Mouse (Mus musculus): Measurements from ENCODE around the gene Mob2.

The Mob2 gene

DNA sequence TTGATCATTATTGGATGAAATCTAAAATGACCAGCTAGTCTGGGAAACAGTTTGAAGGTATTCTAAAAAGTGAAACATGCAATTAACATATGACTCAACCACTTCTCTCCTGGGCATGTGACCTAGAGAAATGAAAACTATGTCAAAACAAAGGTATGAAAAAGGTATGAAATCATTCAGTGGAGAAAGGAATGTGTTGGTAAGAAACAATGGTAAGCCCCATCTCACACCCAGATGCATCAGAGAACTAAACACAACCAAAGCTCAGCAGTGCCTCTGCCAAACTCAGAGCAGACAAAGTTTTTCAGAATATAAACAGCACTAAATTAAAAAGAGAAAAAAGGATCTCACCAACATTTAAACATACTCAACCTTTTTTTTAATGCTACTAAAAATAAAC lies 30.8 kb downstream of the Mob2 start:
- TF ChIP-seq POU5F1 (IDR thresholded peaks at IDR 0.05; ENCODE audit: borderline replicate concordance, low read length), result no peak
- TF ChIP-seq NANOG (IDR thresholded peaks at IDR 0.05; ENCODE audit: borderline replicate concordance, low read length), result no peak
- no peak for TF ChIP-seq CTCF (conservative IDR thresholded peaks at IDR 0.05; ENCODE audit: low read length)
- Histone ChIP-seq H3K9me3 (ENCODE audit: low read length) (no peaks in the 10 kb centered on the region), H3K36me3 (ENCODE audit: insufficient read depth, low read length) (peaks cover 3% of the 10 kb centered on the region; the same call in 1 of the 2 replicates), H3K4me3 (replicated peaks; ENCODE audit: low read length) (no peak overlapping the region), H3K27me3 (ENCODE audit: insufficient read depth, low read length) (no peaks in the 10 kb centered on the region), H3K4me1 (replicated peaks; ENCODE audit: low read depth, low read length) (peaks cover 29% of the 10 kb centered on the region)

DNA sequence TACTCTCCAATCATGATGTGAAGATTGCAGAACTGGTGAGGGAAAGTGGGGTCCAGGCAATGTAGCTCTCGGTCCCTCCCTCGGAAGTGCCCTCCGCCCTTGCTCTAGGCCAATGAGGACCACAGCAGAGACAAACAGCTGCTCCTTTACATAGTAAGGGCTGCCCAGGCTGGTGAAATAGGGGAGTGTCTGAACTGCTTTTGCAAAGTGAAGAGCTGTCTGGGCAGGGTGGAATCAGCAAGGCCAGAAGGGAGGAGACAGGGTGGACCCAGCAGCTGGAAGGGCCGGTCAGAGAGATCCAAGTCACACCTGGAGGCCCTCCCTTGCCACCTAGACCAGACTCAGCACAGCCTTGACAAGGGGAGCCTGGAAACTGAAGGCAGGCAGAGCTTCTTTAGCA lies 34.9 kb downstream of the Mob2 start:
- Histone ChIP-seq H3K9me3 (ENCODE audit: low read length) (no peaks in the 10 kb centered on the region), H3K4me3 (replicated peaks; ENCODE audit: low read length) (no peak overlapping the region), H3K36me3 (ENCODE audit: insufficient read depth, low read length) (no peaks in the 10 kb centered on the region), H3K4me1 (replicated peaks; ENCODE audit: low read depth, low read length) (peaks cover 22% of the 10 kb centered on the region), H3K27me3 (ENCODE audit: insufficient read depth, low read length) (no peaks in the 10 kb centered on the region)
- TF ChIP-seq CTCF (conservative IDR thresholded peaks at IDR 0.05; ENCODE audit: low read length), result no peak

DNA sequence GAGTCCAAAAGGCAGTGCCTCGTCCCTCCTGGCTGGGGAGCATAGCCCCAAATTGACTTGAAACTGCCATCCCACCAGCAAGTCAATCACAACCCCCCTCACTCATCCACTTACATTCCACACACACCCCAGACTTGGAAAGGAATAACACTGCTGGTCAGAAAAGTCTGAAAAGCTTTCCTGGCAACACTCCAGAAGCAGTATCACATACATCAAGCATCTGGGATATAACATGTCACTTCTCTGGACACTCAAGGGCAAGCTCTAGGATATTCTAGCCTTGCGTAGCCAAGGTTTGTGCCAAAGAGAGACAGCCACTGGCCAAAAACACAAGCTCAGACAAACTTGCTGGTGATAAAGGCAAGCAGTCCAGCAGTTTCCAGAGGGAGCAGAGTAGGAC lies 35.7 kb downstream of the Mob2 start:
- H3K36me3 ChIP-seq (ENCODE audit: insufficient read depth, low read length), result no peaks in the 10 kb centered on the region; the same call in 1 of the 2 replicates
- TF ChIP-seq NANOG (IDR thresholded peaks at IDR 0.05; ENCODE audit: borderline replicate concordance, low read length), result no peak
- no peak for TF ChIP-seq POU5F1 (IDR thresholded peaks at IDR 0.05; ENCODE audit: borderline replicate concordance, low read length)
- TF ChIP-seq CTCF (conservative IDR thresholded peaks at IDR 0.05; ENCODE audit: low read length), result no peak
- H3K4me1 ChIP-seq (replicated peaks; ENCODE audit: low read depth, low read length), result peaks cover 22% of the 10 kb centered on the region
- no peaks in the 10 kb centered on the region for H3K9me3 ChIP-seq (ENCODE audit: low read length)
- no peak overlapping the region for H3K4me3 ChIP-seq (replicated peaks; ENCODE audit: low read length)
- H3K27me3 ChIP-seq (ENCODE audit: insufficient read depth, low read length), result no peaks in the 10 kb centered on the region

DNA sequence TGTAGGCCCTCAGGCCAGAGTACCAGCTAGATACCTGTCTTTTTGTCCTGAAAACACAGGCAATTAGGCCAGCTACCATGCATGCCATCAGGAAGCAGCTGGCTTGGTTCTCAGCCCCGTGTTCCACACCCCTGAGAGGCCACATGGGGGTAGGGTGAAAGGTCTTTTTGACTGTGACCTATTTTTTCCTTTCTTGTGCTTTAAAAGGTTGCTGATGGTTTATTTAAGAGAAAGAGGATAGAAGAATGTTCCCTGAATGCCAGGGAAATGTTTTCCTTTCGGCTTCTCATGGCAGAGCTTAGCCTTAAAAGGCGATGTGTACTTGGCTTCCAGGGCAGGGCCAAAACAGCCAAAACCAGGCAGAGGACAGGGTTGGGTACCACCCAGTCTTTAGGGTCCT lies 40.0 kb downstream of the Mob2 start:
- H3K4me1 ChIP-seq (replicated peaks; ENCODE audit: low read depth, low read length), result peaks cover 9% of the 10 kb centered on the region
- H3K9me3 ChIP-seq (ENCODE audit: low read length), result no peaks in the 10 kb centered on the region
- H3K4me3 ChIP-seq (replicated peaks; ENCODE audit: low read length), result no peak overlapping the region
- H3K27me3 ChIP-seq (ENCODE audit: insufficient read depth, low read length), result no peaks in the 10 kb centered on the region
- TF ChIP-seq NANOG (IDR thresholded peaks at IDR 0.05; ENCODE audit: borderline replicate concordance, low read length) (no peak), CTCF (conservative IDR thresholded peaks at IDR 0.05; ENCODE audit: low read length) (no peak), POU5F1 (IDR thresholded peaks at IDR 0.05; ENCODE audit: borderline replicate concordance, low read length) (no peak)
- peaks cover 6% of the 10 kb centered on the region for H3K36me3 ChIP-seq (ENCODE audit: insufficient read depth, low read length)

DNA sequence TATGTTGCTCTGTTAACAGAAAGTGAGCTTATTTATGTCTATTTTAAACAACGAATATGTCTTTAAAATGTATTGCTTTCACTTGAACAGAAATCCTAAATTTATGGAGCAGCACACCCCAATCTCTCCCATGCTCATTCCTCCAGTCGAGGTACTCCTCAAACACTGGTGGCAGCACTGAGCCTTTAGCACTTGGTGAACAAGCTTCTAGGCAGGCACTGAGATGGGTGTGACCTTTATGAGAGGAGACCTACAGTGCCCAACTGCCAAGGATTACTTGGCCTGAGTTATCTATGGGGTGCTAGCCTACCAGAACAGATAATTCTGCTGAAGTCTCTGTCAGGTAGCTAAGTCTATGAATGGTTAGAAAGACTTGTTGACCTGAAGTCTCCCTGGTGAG lies 41.2 kb downstream of the Mob2 start:
- Histone ChIP-seq H3K9me3 (ENCODE audit: low read length) (no peaks in the 10 kb centered on the region), H3K4me3 (replicated peaks; ENCODE audit: low read length) (no peak overlapping the region), H3K36me3 (ENCODE audit: insufficient read depth, low read length) (peaks cover 18% of the 10 kb centered on the region), H3K4me1 (replicated peaks; ENCODE audit: low read depth, low read length) (peaks cover 3% of the 10 kb centered on the region; the same call in 1 of the 2 replicates), H3K27me3 (ENCODE audit: insufficient read depth, low read length) (no peaks in the 10 kb centered on the region)
- TF ChIP-seq NANOG (IDR thresholded peaks at IDR 0.05; ENCODE audit: borderline replicate concordance, low read length), result no peak
- TF ChIP-seq POU5F1 (IDR thresholded peaks at IDR 0.05; ENCODE audit: borderline replicate concordance, low read length), result no peak
- TF ChIP-seq CTCF (conservative IDR thresholded peaks at IDR 0.05; ENCODE audit: low read length), result no peak

DNA sequence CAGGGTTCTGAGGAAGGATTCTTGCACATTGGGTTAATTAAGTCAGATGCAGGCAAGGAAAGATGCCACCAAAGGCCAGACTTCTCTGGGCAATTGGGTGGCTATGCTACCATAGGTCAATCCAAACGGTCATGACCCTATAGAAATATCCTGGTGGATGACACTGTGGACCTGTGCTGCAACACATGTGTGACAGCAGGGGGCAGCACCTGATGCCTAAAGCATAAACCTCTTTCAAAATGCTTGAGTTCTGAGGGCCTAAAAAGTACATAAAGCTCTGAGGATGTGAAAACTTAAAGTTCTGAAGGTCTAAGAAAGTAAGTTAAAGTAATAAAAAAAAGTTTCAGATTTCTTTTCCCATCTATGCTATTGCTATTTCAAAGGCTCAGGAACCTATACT lies 44.3 kb downstream of the Mob2 start:
- peaks cover 45% of the 10 kb centered on the region for H3K36me3 ChIP-seq (ENCODE audit: insufficient read depth, low read length)
- H3K4me1 ChIP-seq (replicated peaks; ENCODE audit: low read depth, low read length), result peaks cover 3% of the 10 kb centered on the region; the same call in 1 of the 2 replicates
- H3K9me3 ChIP-seq (ENCODE audit: low read length), result no peaks in the 10 kb centered on the region
- no peak overlapping the region for H3K4me3 ChIP-seq (replicated peaks; ENCODE audit: low read length)
- H3K27me3 ChIP-seq (ENCODE audit: insufficient read depth, low read length), result no peaks in the 10 kb centered on the region
- TF ChIP-seq POU5F1 (IDR thresholded peaks at IDR 0.05; ENCODE audit: borderline replicate concordance, low read length) (no peak), NANOG (IDR thresholded peaks at IDR 0.05; ENCODE audit: borderline replicate concordance, low read length) (no peak), CTCF (conservative IDR thresholded peaks at IDR 0.05; ENCODE audit: low read length) (peak; percentile 70)

DNA sequence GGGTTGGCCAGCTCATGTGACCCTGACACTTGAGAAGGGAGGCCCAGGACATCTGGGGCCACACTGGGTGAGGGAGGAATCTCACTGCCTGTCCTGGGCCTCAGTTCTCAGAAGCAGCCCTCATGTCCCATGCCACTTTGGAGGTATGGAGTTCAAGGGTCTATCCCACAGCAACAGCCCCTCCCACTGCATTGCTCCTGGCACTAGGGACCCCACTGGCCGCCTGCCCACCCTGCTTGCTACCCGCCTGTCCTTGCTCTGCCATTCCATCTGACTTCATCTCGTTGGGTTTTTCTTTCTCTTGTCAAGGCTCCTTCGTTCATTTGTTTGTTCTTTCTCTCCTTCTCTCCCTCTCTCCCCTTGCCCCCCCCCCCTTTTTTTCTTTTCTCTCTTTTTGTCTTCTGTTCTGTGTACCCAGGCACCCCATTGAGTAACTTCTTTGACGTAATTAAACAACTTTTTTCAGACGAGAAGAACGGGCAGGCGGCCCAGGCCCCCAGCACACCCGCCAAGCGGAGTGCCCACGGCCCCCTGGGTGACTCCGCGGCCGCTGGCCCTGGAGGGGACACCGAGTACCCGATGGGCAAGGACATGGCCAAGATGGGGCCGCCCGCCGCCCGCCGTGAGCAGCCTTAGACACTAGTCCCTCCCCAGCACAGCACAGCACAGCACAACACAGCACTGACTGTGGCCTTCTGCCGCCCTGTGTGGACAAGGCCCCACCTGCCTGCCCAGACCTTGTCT lies 59.1 kb downstream of the Mob2 start:
- H3K9me3 ChIP-seq (ENCODE audit: low read length), result no peaks in the 10 kb centered on the region

DNA sequence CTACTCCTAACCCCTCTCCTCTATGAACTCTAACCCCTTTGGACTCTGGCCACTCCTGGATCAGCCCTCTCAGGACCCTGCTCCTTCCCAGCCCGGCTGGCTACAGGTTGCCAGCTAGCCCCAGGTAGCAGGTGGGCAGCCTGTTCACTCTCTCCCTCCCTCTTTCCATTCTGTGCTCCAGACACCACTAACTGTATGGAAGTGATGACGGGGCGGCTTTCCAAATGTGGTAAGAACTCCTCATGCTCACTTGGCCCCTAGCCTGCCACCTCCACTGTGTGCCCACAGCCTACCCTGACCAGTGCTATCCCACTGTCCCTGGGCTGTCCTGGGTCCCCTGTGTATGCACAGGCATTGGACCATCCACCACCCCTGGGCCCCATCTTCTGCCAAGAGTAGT lies 60.2 kb downstream of the Mob2 start:
- Histone ChIP-seq H3K36me3 (ENCODE audit: insufficient read depth, low read length) (no peaks in the 10 kb centered on the region), H3K27me3 (ENCODE audit: insufficient read depth, low read length) (no peaks in the 10 kb centered on the region), H3K9me3 (ENCODE audit: low read length) (no peaks in the 10 kb centered on the region), H3K4me1 (replicated peaks; ENCODE audit: low read depth, low read length) (peaks cover 7% of the 10 kb centered on the region; the same call in 1 of the 2 replicates), H3K4me3 (replicated peaks; ENCODE audit: low read length) (no peak overlapping the region)
- TF ChIP-seq NANOG (IDR thresholded peaks at IDR 0.05; ENCODE audit: borderline replicate concordance, low read length), result no peak
- TF ChIP-seq POU5F1 (IDR thresholded peaks at IDR 0.05; ENCODE audit: borderline replicate concordance, low read length), result no peak
- no peak for TF ChIP-seq CTCF (conservative IDR thresholded peaks at IDR 0.05; ENCODE audit: low read length)

More for the DNA sequence above, 59.1 kb downstream of the Mob2 start:
- H3K4me1 ChIP-seq (replicated peaks; ENCODE audit: low read depth, low read length), result peaks cover 7% of the 10 kb centered on the region; the same call in 1 of the 2 replicates
- no peaks in the 10 kb centered on the region for H3K36me3 ChIP-seq (ENCODE audit: insufficient read depth, low read length)
- no peaks in the 10 kb centered on the region for H3K27me3 ChIP-seq (ENCODE audit: insufficient read depth, low read length)
- H3K4me3 ChIP-seq (replicated peaks; ENCODE audit: low read length), result peak overlapping the region; percentile 68
- TF ChIP-seq POU5F1 (IDR thresholded peaks at IDR 0.05; ENCODE audit: borderline replicate concordance, low read length) (no peak), CTCF (conservative IDR thresholded peaks at IDR 0.05; ENCODE audit: low read length) (no peak), NANOG (IDR thresholded peaks at IDR 0.05; ENCODE audit: borderline replicate concordance, low read length) (no peak)

DNA sequence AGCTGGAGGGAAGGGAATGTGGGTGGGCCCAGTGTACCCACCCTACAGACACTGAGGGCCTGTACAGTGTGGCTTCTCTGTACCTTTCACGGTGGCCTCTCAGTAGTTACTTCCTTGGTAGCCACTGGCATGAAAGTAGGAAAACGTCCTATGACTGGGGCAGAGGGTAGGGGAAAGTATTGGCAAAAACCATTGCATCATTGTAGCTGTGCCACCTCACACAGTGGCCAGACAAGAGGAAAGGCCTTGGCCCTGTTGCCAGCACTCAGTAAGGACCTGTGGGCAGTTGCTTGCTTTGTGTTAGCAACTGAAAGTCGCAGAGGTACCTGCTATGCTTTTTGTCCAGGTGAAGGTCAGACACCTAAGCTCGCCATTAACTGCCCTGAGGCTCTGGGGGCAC lies 66.7 kb downstream of the Mob2 start:
- no peaks in the 10 kb centered on the region for H3K36me3 ChIP-seq (ENCODE audit: insufficient read depth, low read length)
- no peaks in the 10 kb centered on the region for H3K27me3 ChIP-seq (ENCODE audit: insufficient read depth, low read length)
- no peaks in the 10 kb centered on the region for H3K9me3 ChIP-seq (ENCODE audit: low read length)
- TF ChIP-seq NANOG (IDR thresholded peaks at IDR 0.05; ENCODE audit: borderline replicate concordance, low read length), result no peak
- no peak for TF ChIP-seq CTCF (conservative IDR thresholded peaks at IDR 0.05; ENCODE audit: low read length)
- H3K4me3 ChIP-seq (replicated peaks; ENCODE audit: low read length), result no peak overlapping the region
- peaks cover 8% of the 10 kb centered on the region; the same call in 1 of the 2 replicates for H3K4me1 ChIP-seq (replicated peaks; ENCODE audit: low read depth, low read length)

Data from E14TG2a.4 (cell line).